Mouse (Mus musculus) frontal cortex, postnatal 10 days (tissue): ENCODE measurements around the gene Gm44503.

ENCODE experiments used
- DNase-seq, 2 experiments: peaks; one replicate each; pipeline ENCODE4 v3.0.0; 2022; ENCODE audit warnings: low spot score in 2 of 2, mixed read lengths in 1 of 2

The Gm44503 gene

GRCm38 (mm10) chr9:72958521-72959450, at the start of gene Gm44503, which contains the start of gene Dyx1c1:
Gm44503 (plus strand) TSS chr9:72958852.
Dyx1c1 (plus strand) TSS chr9:72958785.
- DNase-seq: peak; percentile 70 to 78

DNA sequence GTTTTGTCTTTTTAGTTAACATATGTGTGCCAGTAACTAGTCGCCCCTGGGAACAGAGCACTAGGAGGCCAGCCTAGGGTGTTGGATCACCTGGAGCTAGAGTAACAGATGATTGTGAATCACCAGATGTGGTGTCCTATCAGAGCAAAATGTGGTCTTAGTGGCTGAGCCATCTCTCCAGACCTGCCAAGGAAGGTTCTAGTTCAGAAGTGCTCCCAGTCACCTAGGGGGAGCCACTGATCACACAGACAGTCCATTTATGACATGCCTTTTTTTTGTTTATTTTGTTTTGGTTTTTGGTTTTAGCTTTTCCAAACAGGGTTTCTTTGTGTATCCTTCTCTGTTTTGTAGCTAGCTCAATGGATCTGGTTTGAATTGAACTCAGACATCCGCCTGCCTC, 47.3 kb upstream of the Gm44503 start:
- no peak for DNase-seq

DNA sequence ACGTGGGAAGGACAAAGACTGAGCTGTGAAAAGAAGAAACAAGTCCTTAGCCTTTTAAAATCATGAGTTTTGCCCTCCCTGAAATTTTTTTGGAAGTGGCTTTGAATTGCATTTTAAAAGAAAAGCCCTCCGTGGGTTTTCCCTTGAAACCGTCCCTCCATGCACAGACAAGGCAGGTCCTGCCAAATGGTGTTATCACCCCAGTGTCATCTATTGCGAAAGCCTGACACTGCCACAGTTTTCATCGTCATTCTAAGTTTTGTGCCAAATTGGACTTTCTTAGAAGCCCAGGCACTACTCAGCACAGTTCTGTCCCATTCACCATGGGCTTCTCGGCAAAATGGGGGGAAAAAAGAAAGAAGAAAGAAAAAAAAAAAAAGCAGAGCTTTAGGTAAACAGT, 45.1 kb upstream of the Gm44503 start:
- no peak for DNase-seq

- no peak for DNase-seq
Observed at GRCm38 (mm10) chr9:72915728-72916127, 42.9 kb upstream of the Gm44503 start.

DNA sequence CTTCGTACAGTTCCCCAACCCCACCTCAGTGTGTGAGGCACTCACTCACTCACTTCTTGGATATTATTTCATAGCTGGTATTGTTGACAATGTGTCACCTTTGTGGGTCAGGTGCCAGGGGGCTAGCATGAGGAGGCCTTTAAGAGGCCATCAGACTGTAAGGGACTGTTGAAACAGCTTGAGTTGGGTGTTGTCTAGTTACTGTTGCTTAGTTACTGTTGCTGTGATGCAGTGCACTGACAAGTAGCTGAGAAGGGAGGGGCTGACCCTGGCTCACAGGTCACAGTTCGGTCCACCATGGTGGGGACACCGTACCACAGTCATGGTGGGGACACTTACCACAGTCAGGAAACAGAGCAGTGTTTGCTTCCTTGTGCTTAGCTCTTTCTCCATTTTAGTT, 35.6 kb upstream of the Gm44503 start:
- no peak for DNase-seq

GRCm38 (mm10) chr9:72925021-72925934, 33.4 kb upstream of the Gm44503 start, which contains the start of gene Pygo1:
Pygo1 (plus strand) TSS chr9:72925645.
- DNase-seq: peak in 1 of 2 experiments; percentile 45

DNA sequence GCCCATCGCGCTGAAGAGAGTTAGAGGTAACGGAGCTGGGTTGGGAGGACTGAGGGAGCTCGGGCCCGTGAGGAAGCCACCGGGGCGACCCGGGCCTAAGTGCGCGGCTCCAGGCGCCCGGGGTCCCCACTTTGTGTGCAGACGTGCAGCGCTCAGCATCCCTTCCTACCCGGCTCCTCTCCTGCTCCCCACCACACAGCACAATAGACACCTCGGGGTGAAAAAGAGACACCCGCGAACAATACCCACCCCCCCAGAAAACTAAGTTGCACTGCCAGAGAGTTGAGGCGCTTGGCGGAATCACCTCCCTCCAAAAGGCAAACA, 32.8 kb upstream of the Gm44503 start:
- no peak for DNase-seq

GRCm38 (mm10) chr9:72931166-72931790, 27.4 kb upstream of the Gm44503 start:
- DNase-seq: no peak

DNA sequence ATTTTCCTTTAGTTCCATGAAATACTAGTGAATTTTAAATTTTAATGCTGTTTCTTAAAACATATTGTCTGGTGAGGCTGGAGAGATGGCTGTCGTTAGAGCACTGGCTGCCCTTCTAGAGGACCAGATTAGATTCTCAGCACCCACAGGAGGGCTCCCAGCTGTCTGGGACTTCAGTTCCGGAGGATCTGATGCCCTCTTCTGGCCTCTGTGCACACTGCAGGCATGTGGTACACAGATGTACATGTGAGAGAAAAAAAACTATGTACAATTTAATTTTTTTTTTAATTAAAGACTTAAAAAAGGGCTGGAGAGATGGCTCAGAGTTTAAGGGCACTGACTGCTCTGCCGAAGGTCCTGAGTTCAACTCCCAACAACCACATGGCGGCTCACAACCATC, 23.3 kb upstream of the Gm44503 start:
- DNase-seq: no peak

- no peak for DNase-seq
Observed at GRCm38 (mm10) chr9:72936301-72936700, 22.4 kb upstream of the Gm44503 start.

DNA sequence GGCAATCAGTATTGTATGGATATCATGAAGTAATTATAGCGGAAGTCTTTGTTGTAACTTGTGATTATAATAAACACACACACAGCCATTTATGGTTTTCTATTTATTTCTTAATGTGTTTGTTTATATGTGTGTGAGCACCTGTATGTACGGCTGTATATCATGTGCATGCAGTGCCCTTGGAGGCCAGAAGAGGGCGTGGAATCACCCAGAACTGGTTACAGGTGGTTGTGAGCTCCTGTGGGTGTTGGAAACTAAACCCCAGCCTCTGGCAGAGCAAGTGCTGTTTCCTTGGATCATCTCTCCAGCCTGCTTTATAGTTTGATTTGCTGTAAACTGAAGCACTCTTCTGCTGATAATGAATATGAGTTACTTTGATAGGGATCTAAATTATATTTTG, 15.2 kb upstream of the Gm44503 start:
- DNase-seq: no peak

DNA sequence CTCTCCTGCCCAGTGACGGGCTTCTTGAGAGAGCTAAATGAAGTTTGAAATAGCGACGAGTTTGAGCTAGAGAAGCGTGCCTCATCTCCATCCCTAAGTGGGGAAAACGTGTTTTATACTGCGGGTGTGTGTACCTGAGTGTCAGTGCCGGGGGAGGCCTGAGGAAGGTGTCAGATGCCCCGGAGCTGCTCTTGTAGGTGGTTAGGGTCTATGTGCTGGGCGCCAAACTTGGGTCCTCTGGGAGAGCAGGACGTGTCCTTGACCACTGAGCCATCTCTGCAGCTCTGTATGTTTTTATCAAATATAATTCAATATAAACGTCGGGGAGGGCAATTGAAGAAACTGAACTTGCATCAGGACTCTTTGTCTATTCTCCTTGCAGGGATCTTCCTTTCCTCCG, 14.4 kb upstream of the Gm44503 start:
- no peak for DNase-seq

DNA sequence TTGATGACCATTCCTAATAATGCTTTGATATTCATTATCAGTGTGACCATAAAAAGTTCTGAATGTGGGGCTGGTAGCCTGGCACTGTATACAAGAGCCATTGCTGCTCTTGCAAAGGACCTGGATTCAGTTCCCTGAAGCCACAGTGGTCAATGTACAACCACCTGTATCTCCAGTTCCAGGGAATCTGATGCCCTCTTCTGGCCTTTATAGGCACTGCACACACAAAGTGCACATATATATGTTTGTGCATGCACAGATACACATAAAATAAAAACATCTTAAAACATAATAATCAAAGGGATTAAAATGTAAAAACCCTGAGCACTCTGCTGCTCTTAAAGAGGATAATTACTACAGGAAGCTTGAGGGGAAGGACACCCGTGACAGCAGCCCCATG, 11.6 kb upstream of the Gm44503 start:
- DNase-seq: no peak

DNA sequence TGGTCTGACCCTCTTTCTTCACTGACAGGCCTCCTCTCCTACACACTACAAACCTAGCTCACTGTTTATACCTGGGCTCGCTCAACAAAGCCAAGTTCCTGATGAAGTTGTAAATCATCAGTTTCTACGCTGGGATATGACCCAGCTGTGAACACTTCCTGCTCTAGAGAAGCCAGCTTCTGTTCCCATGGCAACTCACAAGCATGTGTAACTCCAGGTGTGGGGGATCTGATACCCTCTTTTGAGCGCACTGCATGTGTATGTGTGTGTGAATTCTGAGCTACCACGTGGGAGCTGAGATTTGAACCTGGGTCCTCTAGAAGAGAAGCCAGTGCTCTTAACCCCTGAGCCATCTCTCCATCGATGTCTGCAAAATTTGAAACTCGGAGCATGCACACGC, 9.1 kb upstream of the Gm44503 start:
- no peak for DNase-seq

GRCm38 (mm10) chr9:72954746-72955145, 3.9 kb upstream of the Gm44503 start:
- DNase-seq: no peak

DNA sequence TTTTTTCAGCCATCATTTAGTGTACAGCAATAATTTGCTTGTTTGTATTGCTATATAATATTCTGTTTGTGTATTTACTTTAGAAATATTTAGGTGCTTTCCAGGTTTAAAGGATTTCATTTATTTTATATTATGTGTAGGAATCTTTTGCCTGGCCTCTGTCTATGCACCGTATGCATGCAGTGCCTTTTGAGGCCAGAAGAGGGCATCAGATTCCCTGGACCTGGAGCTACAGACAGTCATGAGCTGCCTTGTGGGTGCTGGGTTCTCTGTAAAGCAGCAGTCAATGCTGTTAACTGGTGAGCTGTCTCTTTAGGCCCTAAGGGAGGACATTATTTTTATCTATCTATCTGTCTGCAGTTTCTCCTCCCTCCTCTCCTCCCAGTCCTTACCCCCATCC, 3.1 kb upstream of the Gm44503 start:
- peak in 1 of 2 experiments; percentile 43 for DNase-seq

GRCm38 (mm10) chr9:72961346-72961745, 2.7 kb downstream of the Gm44503 start:
- DNase-seq: no peak

DNA sequence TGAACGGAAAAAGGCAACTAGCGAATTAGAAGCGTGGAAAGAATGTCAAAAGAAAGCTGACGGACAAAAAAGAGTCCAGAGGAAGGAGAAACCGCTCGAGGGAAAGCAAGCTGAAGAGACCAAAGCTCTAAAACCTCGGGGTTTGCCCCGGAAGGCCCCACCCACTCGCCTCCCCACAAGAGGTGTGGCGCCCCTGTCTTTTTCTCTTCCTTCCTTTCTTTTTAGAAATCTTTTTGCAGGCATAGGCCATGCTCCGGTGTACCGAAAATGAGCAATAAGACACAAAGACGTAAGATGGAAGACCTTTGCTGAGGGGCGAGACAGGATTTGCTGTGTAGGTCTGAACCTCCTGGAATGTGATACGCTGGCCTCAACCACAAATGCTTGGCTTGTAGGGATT, 3.3 kb downstream of the Gm44503 start:
- DNase-seq: no peak

GRCm38 (mm10) chr9:72968349-72969061, 9.9 kb downstream of the Gm44503 start:
- DNase-seq: peak; percentile 62 to 64

DNA sequence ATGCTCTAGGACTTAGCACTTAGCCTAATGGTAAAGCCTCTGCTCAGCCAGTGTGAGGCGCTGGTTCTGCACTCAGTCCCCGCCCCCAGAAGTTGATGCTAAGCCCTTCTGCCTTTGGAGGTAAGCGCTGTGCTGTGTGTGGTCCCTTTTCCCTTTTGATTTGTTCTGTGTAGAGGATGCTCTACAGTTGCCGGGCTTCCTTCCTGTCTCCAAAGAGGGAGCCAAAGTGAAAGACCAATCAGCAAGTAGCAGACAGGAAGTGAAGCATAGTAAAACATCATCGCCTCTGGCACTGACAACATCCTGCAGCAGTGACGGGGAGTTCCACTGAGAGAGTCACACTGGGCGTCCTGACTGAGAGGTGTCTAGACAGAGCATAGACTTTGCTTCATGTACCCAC, 11.2 kb downstream of the Gm44503 start:
- no peak for DNase-seq

GRCm38 (mm10) chr9:72972435-72972834, 13.8 kb downstream of the Gm44503 start:
- DNase-seq: no peak
